Mouse (Mus musculus) neural tube, embryonic 13.5 days (tissue): Measurements from ENCODE around the gene Gm10024. TPM values are rescaled to one million over a fixed set of nuclear protein-coding genes. Genes with fewer than 3 reads are reported as not detected.
A peak's percentile ranks its signal among the peaks of the same experiment; 100 is the strongest.
"Not testable (repeated sequence)": the region's sequence is repeated elsewhere in the genome, so short reads cannot be mapped to it uniquely, and the experiment has no call there.

Experiments used
- ATAC-seq: fragments of 200-750 bp; cut with Nextera tagmentation; 2 replicates; pipeline ENCODE4 v1.8.0; 2017; ENCODE audit warnings: low read depth, mild to moderate bottlenecking, moderate TSS enrichment, moderate library complexity
- H3K27ac ChIP-seq: fragments of 300-500 bp; sonication (generic); replicated peaks from 2 replicates; pipeline ENCODE4 v1.5.1; 2015; ENCODE audit warnings: moderate library complexity, mild to moderate bottlenecking, inconsistent platforms
- H3K27me3 ChIP-seq: fragments of 300-500 bp; sonication (generic); 2 replicates; pipeline ENCODE4 v1.6.1; 2015; ENCODE audit warnings: mild to moderate bottlenecking, inconsistent platforms
- H3K36me3 ChIP-seq: fragments of 300-500 bp; sonication (generic); 2 replicates; pipeline ENCODE4 v1.6.1; 2015; ENCODE audit warnings: mild to moderate bottlenecking, inconsistent platforms
- H3K4me1 ChIP-seq: fragments of 300-500 bp; sonication (generic); replicated peaks from 2 replicates; pipeline ENCODE4 v1.6.1; 2015; ENCODE audit warnings: inconsistent platforms
- H3K4me2 ChIP-seq: fragments of 300-500 bp; sonication (generic); 2 replicates; pipeline ENCODE4 v1.6.1; 2015; ENCODE audit warnings: inconsistent platforms, mild to moderate bottlenecking, moderate library complexity
- H3K4me3 ChIP-seq: fragments of 300-500 bp; sonication (generic); 2 replicates; pipeline ENCODE4 v1.5.1; 2015; ENCODE audit warnings: mild to moderate bottlenecking, inconsistent platforms
- H3K9ac ChIP-seq: fragments of 300-500 bp; sonication (generic); 2 replicates; pipeline ENCODE4 v1.6.1; 2015; ENCODE audit warnings: moderate library complexity, mild to moderate bottlenecking, inconsistent platforms
- H3K9me3 ChIP-seq: fragments of 300-500 bp; sonication (generic); 2 replicates; pipeline ENCODE4 v1.6.1; 2016; ENCODE audit warnings: inconsistent platforms
- WGBS: fragments of 180-500 bp; shearing (Covaris S2); methylation state at CpG from one replicate; pipeline ENCODE4 v1.1.7; 2015; 5-methylcytosine and 5-hydroxymethylcytosine counted together
- polyA plus RNA-seq: library from polyadenylated mRNA; unstranded; fragments of >200 nt; fragmentation: Nextera tagmentation; extraction: Ambion mirVana; gene quantifications from 2 replicates; pipeline ENCODE4 v1.2.1, GENCODE M21; 2015

Gm10024 gene
- not detected in 2 replicates for polyA plus RNA-seq

DNA sequence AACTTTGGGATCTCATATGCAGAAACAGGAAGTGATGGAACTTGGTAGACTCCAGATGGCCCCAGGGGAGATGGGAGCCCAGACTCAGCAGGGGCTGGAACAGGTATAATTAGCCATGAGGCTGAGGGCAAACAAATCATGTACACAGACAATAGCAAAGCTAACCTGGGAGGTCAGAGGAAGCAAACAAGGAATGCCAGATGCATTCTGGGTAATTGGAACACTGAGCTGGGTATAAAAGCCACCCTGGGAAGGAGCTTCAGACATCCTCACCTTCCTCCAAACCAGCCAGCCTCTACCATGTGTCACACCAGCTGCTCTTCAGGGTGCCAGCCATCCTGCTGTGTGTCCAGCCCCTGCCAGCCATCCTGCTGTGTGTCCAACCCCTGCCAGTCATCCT is at the start of gene Gm10024:
Gene Gm10024 (plus strand): TSS at position 301 of the 400 bp plus-strand sequence.
- H3K4me1 ChIP-seq, H3K27me3 ChIP-seq, H3K4me3 ChIP-seq, ATAC-seq, H3K4me2 ChIP-seq, H3K9ac ChIP-seq, H3K27ac ChIP-seq, H3K36me3 ChIP-seq, H3K9me3 ChIP-seq: not testable (repeated sequence)

DNA sequence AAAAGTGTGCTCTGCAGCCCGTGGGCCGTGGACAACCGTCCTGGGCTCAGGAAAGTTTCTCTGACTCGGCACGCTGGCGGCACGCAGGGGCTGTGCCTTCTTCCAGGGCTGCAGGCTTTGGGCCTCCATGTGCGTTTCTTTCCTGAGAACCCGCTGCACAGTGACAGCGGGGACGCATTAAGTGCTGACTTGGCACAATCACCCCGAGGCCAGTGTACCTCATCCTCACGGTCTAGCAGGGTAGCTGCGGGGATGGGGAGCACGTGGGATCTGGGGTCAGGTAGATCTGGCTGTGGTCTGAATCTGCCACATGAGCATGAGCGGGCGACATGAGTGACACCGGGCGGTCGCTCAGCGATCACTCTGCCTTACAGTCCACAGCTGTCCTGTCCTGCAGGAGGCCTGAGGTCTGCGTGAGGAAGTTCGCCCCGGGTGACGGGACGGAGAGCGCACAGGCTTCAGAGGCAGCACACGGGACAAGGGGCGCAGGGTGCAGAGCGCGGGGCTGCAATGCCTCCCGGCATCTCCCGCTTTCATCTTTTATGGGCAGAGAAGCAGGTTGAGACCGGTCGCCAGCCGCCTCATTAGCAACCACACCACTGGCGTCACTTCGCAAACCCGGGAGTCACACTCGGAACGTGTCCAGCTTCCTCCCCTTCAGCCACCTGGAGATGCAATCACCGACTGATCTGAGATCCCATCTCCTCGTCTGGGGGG is 47.1 kb upstream of the Gm10024 start:
- ATAC-seq, result no peak
- H3K27me3 ChIP-seq, result no peaks in the 10 kb centered on the region
- no peak overlapping the region for H3K27ac ChIP-seq
- H3K9me3 ChIP-seq, result no peaks in the 10 kb centered on the region
- peaks cover 5% of the 10 kb centered on the region for H3K4me1 ChIP-seq
- H3K9ac ChIP-seq, result no peak overlapping the region
- no peaks in the 10 kb centered on the region for H3K36me3 ChIP-seq
- 40% methylated on average over 43 of the region's 43 CpGs for WGBS
- H3K4me3 ChIP-seq, result no peak overlapping the region
- peak overlapping the region; percentile 35 for H3K4me2 ChIP-seq

DNA sequence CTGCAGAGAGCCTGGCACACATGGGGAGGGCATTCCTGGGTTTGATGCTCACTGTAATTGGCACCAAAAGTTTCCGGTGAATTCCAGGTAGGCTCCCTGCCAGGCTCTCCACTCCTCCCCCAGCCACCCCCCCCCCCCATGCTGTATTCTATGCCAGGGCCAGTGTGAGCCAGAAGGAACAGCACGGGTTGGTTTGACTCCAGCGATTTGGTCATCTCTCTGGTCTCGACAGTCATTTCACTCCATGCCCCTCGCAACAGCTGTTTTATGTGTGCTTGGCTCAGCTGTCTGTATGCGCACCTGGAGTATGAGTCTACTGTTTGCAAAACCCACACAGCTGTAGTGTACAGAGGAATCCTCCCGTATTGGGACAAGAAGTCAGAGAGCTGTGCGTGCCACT is 44.9 kb upstream of the Gm10024 start:
- no peak overlapping the region for H3K27ac ChIP-seq
- 0 out of 2 replicates have a peak, but pooled peaks have one; percentile 15 for ATAC-seq
- 79% methylated on average over 8 of the region's 8 CpGs for WGBS
- peaks cover 5% of the 10 kb centered on the region for H3K4me1 ChIP-seq
- no peak overlapping the region for H3K4me3 ChIP-seq
- no peaks in the 10 kb centered on the region for H3K9me3 ChIP-seq
- H3K9ac ChIP-seq, result no peak overlapping the region
- H3K36me3 ChIP-seq, result no peaks in the 10 kb centered on the region
- no peaks in the 10 kb centered on the region for H3K27me3 ChIP-seq
- H3K4me2 ChIP-seq, result no peak overlapping the region

DNA sequence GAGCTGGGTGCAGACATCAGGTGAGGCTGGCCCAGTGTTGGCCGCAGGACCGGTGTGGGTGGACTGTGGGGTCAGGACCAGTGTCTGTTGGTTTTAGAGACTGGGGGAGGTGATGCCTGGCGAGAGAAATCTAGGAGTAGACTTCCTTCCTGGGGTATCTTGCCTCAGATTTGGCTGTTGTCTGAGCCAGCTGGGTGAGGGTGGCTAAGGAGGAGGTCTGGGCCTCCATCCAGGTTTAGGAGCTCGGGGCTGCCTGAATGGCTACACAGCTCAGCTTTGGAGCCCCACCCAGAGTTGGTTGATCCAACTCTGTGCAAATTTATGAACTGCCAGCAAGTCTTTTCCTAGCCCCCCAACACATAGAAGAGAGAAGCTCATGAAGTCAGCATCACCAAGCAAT is 43.9 kb upstream of the Gm10024 start:
- WGBS, result 82% methylated on average over 4 of the region's 4 CpGs
- Histone ChIP-seq H3K9ac (no peak overlapping the region), H3K9me3 (no peaks in the 10 kb centered on the region)

DNA sequence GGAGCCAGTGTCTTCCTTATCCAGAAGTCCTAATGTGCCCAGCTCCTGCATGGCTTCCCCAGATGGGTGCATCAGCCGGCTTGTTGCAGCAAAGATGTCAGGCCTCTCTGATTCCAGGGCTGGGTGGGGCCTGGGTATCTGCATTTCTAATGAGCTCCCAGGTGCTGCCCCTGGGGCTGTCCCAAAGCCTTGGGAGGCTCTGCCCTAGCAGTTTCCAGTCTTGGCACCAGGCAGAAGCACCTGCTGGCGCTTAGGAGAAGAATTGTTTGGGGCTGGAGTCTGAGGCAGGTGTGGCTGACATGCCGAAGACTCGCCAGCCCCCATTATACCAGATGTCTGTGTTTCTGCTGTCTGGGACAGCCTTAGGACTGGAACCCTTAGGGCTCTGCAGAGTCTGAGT is 40.5 kb upstream of the Gm10024 start:
- H3K4me3 ChIP-seq, result no peak overlapping the region
- WGBS, result 83% methylated on average over 4 of the region's 4 CpGs
- H3K36me3 ChIP-seq, result no peaks in the 10 kb centered on the region
- H3K27me3 ChIP-seq, result peaks cover 13% of the 10 kb centered on the region; the same call in 1 of the 2 replicates
- H3K4me1 ChIP-seq, result no peaks in the 10 kb centered on the region
- ATAC-seq, result no peak
- no peak overlapping the region for H3K27ac ChIP-seq
- no peak overlapping the region for H3K9ac ChIP-seq
- H3K4me2 ChIP-seq, result no peak overlapping the region
- no peaks in the 10 kb centered on the region for H3K9me3 ChIP-seq

More for the DNA sequence above, 43.9 kb upstream of the Gm10024 start:
- Histone ChIP-seq H3K27ac (no peak overlapping the region), H3K27me3 (no peaks in the 10 kb centered on the region), H3K4me3 (no peak overlapping the region), H3K4me1 (peaks cover 5% of the 10 kb centered on the region), H3K4me2 (no peak overlapping the region), H3K36me3 (no peaks in the 10 kb centered on the region)
- no peak for ATAC-seq

DNA sequence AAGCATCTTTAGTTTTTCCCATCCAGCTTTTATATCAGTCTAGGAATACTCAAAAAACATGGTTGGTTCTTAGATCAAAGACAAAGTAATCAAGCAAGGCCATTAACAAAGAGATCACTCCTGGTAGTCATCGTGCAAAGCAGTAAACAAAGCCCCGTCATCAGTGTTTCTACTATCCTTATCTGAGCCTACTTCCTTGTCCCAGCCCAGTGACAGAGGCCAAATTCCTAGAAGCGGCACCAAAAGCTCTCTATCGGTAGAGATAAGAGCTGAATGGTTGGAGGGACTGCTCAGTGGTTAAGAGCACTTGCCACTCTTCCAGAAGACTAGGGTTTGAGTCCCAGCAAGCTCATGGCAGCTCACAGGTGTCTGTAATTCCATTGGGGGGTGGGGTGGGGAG is 39.7 kb upstream of the Gm10024 start:
- no peak overlapping the region for H3K4me2 ChIP-seq
- no peak overlapping the region for H3K27ac ChIP-seq
- no peak for ATAC-seq
- H3K9ac ChIP-seq, result no peak overlapping the region
- no peaks in the 10 kb centered on the region for H3K4me1 ChIP-seq
- no peak overlapping the region for H3K4me3 ChIP-seq
- H3K9me3 ChIP-seq, result no peaks in the 10 kb centered on the region
- H3K27me3 ChIP-seq, result peaks cover 21% of the 10 kb centered on the region
- no peaks in the 10 kb centered on the region for H3K36me3 ChIP-seq
- WGBS, result 81% methylated on average over 4 of the region's 4 CpGs

DNA sequence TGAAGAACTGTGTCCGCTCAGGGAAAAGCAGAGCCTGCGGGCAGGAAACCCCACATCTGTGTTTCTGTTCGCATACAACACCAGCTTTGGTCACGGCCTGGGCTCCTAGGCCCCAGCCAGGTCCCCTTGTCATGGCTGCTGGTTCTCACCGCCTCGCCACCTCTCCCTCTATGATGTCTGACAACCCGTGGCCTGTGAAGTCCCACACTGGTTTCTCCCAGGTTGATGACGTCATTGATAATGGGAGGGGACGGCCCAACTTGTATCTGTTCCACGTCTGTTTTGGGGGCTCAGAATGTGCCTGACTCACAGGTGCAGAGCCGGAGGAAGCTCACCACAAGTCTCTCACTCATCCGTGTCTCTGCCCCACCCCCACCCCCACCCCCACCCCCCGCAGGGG is 37.5 kb upstream of the Gm10024 start:
- no peaks in the 10 kb centered on the region for H3K9me3 ChIP-seq
- 62% methylated on average over 13 of the region's 13 CpGs for WGBS

DNA sequence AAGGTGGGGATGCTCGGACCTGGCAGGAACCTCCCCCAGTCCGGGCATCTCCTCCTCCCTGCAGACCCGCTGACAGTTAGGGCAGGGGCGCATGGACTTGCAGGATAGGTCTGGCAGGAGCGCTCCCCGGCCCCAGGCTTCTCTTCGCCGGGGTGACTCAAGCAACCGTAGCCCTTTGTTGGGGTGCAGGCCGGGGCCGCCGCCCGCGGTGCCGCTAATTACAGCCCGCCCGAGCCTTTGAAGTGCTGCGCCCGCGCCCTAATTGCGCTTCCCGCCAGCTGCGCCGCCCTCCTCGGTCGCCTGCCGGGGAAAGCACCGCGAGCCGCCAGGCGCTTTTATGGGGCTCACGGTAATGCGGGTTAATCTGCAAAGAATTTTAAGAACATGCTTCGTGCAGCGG is 33.7 kb upstream of the Gm10024 start:
- H3K27me3 ChIP-seq, result peaks cover 62% of the 10 kb centered on the region
- peak overlapping the region; percentile 64 for H3K4me2 ChIP-seq
- peaks cover 11% of the 10 kb centered on the region for H3K4me1 ChIP-seq
- peak overlapping the region; percentile 33 for H3K4me3 ChIP-seq
- under 1% methylated on average over 35 of the region's 35 CpGs for WGBS
- ATAC-seq, result peak; percentile 23; the same call in 1 of the 2 replicates
- H3K27ac ChIP-seq, result no peak overlapping the region
- no peaks in the 10 kb centered on the region for H3K9me3 ChIP-seq
- 0 out of 2 replicates have a peak overlapping the region, but pooled peaks have one; percentile 43 for H3K9ac ChIP-seq
- H3K36me3 ChIP-seq, result no peaks in the 10 kb centered on the region

More for the DNA sequence above, 37.5 kb upstream of the Gm10024 start:
- no peak overlapping the region for H3K4me2 ChIP-seq
- no peak overlapping the region for H3K4me3 ChIP-seq
- no peak overlapping the region for H3K9ac ChIP-seq
- no peaks in the 10 kb centered on the region for H3K36me3 ChIP-seq
- H3K27me3 ChIP-seq, result peaks cover 43% of the 10 kb centered on the region
- ATAC-seq, result no peak
- peaks cover 11% of the 10 kb centered on the region for H3K4me1 ChIP-seq
- H3K27ac ChIP-seq, result no peak overlapping the region

DNA sequence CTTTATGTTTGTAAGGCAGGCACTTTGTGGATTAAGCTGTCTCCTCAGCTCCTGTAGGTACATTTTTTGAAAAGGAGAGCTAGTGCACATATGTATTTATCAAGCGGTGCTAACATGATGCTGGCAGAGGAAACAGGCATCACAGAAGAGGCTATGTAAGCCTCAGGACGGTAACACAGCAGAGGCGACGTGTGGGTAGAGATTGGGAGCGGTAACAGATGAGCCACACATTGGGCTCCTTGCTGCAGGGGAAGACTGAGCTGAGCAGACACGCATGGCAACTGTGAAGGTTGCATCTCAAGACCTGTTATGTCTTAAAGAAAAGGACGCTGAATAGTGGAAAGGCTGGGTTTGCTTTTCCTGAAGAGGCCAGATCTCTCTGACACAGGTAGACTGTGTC is 28.3 kb upstream of the Gm10024 start:
- ATAC-seq, result no peak
- H3K4me2 ChIP-seq, result no peak overlapping the region
- H3K27ac ChIP-seq, result no peak overlapping the region
- H3K36me3 ChIP-seq, result no peaks in the 10 kb centered on the region
- H3K4me3 ChIP-seq, result no peak overlapping the region
- WGBS, result 80% methylated on average over 7 of the region's 7 CpGs
- H3K27me3 ChIP-seq, result peaks cover 59% of the 10 kb centered on the region
- no peaks in the 10 kb centered on the region for H3K9me3 ChIP-seq
- no peak overlapping the region for H3K9ac ChIP-seq
- H3K4me1 ChIP-seq, result peaks cover 30% of the 10 kb centered on the region

DNA sequence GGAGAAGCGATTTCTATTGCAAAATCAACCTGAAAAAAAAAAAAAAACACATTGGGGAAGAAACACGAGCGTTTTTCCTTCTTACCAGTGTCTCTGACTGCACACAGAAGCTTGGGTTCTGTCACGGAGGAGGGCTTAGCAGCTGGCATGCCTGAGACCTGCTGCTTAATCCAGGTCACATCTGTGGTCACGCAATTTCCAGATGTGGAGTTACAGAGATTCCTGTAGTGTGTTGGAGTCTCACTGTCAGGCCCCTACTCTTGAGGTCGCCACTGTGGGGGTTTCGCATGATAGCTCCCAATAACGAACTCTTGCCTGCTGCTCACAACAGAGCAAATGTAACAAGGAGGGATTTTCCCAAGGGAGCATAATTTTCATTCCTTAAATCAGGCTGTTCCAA is 27.1 kb upstream of the Gm10024 start:
- WGBS, result 45% methylated on average over 8 of the region's 8 CpGs

DNA sequence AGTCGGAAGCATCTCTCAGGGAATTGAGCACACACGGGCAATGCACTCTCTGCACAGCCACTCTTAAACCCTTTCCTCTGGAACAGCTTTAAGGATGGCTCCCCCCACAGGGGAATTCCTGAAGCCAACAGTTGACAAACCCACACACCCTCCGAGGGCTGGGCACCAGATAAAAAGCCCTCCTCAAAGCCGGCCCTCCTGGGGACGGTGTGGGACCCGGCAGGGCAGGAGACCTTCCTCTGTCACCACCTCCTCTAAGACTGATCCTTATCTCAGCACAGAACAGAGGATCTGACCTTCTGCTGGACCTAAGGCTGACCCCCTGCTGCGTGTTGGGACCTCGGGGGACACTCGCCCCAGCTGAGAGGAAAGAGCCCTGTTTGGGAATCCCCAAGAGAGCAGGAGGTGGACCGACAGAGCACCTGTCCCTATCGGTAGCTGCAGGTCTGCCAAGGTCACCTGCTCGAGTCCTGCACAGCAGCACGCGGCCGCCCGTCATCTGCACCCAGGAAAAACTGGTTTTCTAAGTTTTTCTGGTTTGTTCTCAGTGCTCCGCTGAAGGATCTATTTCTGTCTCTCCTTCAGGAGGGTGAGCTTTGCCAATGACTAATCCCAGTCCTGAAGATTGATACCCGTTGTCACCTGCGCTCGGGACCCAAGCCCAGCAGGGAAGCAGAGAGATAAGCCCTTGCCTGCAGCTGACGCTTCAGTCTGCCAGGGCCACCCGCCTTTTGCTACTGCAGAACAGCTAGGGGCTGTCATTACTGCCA is 25.2 kb upstream of the Gm10024 start, which contains the start of gene Tspear:
Gene Tspear (plus strand): TSS at position 675 of the 770 bp plus-strand sequence.
- no peak within 1 kb of the TSS for H3K27ac ChIP-seq
- H3K4me3 ChIP-seq, result no peak within 1 kb of the TSS
- H3K36me3 ChIP-seq, result no peaks in the 10 kb centered on the region
- H3K4me2 ChIP-seq, result no peak within 1 kb of the TSS
- WGBS, result 8% methylated on average over 22 of the region's 22 CpGs
- no peaks in the 10 kb centered on the region for H3K9me3 ChIP-seq
- H3K27me3 ChIP-seq, result peaks cover 40% of the 10 kb centered on the region
- no peak within 1 kb of the TSS for H3K9ac ChIP-seq
- H3K4me1 ChIP-seq, result peaks cover 36% of the 10 kb centered on the region
- ATAC-seq, result no peak

More for the DNA sequence above, 27.1 kb upstream of the Gm10024 start:
- Histone ChIP-seq H3K4me1 (peaks cover 28% of the 10 kb centered on the region), H3K36me3 (no peaks in the 10 kb centered on the region), H3K27me3 (peaks cover 55% of the 10 kb centered on the region), H3K27ac (no peak overlapping the region), H3K9ac (no peak overlapping the region), H3K4me2 (no peak overlapping the region), H3K9me3 (no peaks in the 10 kb centered on the region), H3K4me3 (no peak overlapping the region)
- ATAC-seq, result no peak

DNA sequence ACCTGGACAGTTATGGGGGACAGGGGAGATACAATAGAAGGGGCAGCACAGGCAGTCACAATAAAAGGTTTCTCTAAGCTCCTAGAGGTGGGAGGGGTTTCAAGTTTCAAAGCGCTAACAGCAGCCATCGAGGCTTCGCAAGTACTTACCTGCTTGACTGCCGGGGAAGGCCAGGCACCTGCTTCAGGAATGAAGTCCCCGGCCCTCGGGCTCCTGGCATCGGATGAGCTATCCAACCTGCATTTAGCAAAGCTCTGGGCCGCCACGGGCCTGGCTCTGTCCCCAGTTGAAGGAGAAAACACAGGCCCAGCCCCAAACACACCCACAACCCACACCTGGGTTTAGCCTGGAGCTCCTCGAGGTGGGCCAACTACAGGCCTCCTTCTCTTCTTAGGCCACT is 24.2 kb upstream of the Gm10024 start:
- H3K27ac ChIP-seq, result no peak overlapping the region
- H3K36me3 ChIP-seq, result no peaks in the 10 kb centered on the region
- H3K27me3 ChIP-seq, result peaks cover 40% of the 10 kb centered on the region
- peaks cover 36% of the 10 kb centered on the region for H3K4me1 ChIP-seq
- WGBS, result 31% methylated on average over 10 of the region's 10 CpGs
- no peak overlapping the region for H3K4me3 ChIP-seq
- no peak overlapping the region for H3K4me2 ChIP-seq
- no peaks in the 10 kb centered on the region for H3K9me3 ChIP-seq
- ATAC-seq, result no peak
- H3K9ac ChIP-seq, result no peak overlapping the region
